Mouse (Mus musculus) myocyte (in vitro differentiated cells): ENCODE results near the gene Nmb. TPM values are rescaled to one million over a fixed set of nuclear protein-coding genes. Genes with fewer than 3 reads are reported as not detected.

ENCODE experiments used
- H3K27me3 ChIP-seq: one replicate; pipeline ENCODE4 v1.6.1; 2011; ENCODE audit not compliant: control insufficient read depth, insufficient read depth, insufficient read length
- H3K36me3 ChIP-seq: one replicate; pipeline ENCODE4 v1.6.1; 2011; ENCODE audit not compliant: control insufficient read depth, insufficient read depth
- H3K4me2 ChIP-seq: one replicate; pipeline ENCODE4 v1.6.1; 2011; ENCODE audit warnings: low read depth, control low read depth
- H3K4me3 ChIP-seq: one replicate; pipeline ENCODE4 v1.5.1; 2011; ENCODE audit warnings: mild to moderate bottlenecking, control low read depth, moderate library complexity
- H3K79me2 ChIP-seq: one replicate; pipeline ENCODE4 v1.6.1; 2011; ENCODE audit not compliant: control insufficient read depth, insufficient read depth
- H3ac ChIP-seq: one replicate; pipeline ENCODE4 v1.6.1; 2011; ENCODE audit not compliant: control insufficient read depth, insufficient read length
- CEBPB ChIP-seq: IDR thresholded peaks from 2 replicates; pipeline ENCODE4 v1.6.1; 2011; ENCODE audit warnings: mild to moderate bottlenecking, moderate library complexity; ENCODE audit not compliant: poor library complexity, insufficient read depth, severe bottlenecking
- E2F4 ChIP-seq: IDR thresholded peaks from one replicate; pipeline ENCODE4 v1.6.1; 2011; ENCODE audit warnings: mild to moderate bottlenecking, control low read depth, moderate library complexity; ENCODE audit not compliant: insufficient read depth
- MAX ChIP-seq: IDR thresholded peaks from one replicate; pipeline ENCODE4 v1.6.1; 2011; ENCODE audit warnings: low read depth, mild to moderate bottlenecking, control low read depth
- MYOD1 ChIP-seq, 3 experiments: IDR thresholded peaks; one replicate each; pipeline ENCODE4 v1.6.1; 2011; ENCODE audit warnings: control low read depth in 2 of 3, low read depth in 2 of 3, mild to moderate bottlenecking in 2 of 3, moderate library complexity in 1 of 3; ENCODE audit not compliant: insufficient read length in 2 of 3, control insufficient read depth in 1 of 3
- MYOG ChIP-seq, 3 experiments: IDR thresholded peaks; one replicate each; pipeline ENCODE4 v1.6.1; 2011; ENCODE audit warnings: control low read depth in 2 of 3, low read depth in 2 of 3, mild to moderate bottlenecking in 2 of 3; ENCODE audit not compliant: insufficient read length in 2 of 3, control insufficient read depth in 1 of 3, insufficient read depth in 1 of 3
- POLR2A ChIP-seq: IDR thresholded peaks from one replicate; pipeline ENCODE4 v1.6.1; 2011; ENCODE audit warnings: low read depth, mild to moderate bottlenecking, control low read depth, moderate library complexity; ENCODE audit not compliant: insufficient read length
- POLR2AphosphoS2 ChIP-seq: IDR thresholded peaks from one replicate; pipeline ENCODE4 v1.6.1; 2011; ENCODE audit warnings: low read depth, control low read depth; ENCODE audit not compliant: insufficient read length
- REST ChIP-seq: IDR thresholded peaks from one replicate; pipeline ENCODE4 v1.6.1; 2011; ENCODE audit warnings: mild to moderate bottlenecking, control low read depth, moderate library complexity; ENCODE audit not compliant: insufficient read depth, insufficient read length
- SRF ChIP-seq: IDR thresholded peaks from one replicate; pipeline ENCODE4 v1.6.1; 2011; ENCODE audit warnings: low read depth; ENCODE audit not compliant: control insufficient read depth, insufficient read length
- TCF12 ChIP-seq: IDR thresholded peaks from one replicate; pipeline ENCODE4 v1.6.1; 2011; ENCODE audit warnings: mild to moderate bottlenecking, control low read depth; ENCODE audit not compliant: poor library complexity, insufficient read depth, severe bottlenecking
- TCF3 ChIP-seq: IDR thresholded peaks from one replicate; pipeline ENCODE4 v1.6.1; 2011; ENCODE audit warnings: low read depth, control low read depth; ENCODE audit not compliant: insufficient read length
- USF1 ChIP-seq: IDR thresholded peaks from one replicate; pipeline ENCODE4 v1.6.1; 2011; ENCODE audit warnings: low read depth, mild to moderate bottlenecking, control low read depth, moderate library complexity
- polyA plus RNA-seq: library from polyadenylated mRNA; unstranded; fragments of >200 nt; fragmentation: generic; extraction: Trizol; gene quantifications from one replicate; pipeline ENCODE4 v1.2.1, GENCODE M21; 2012; ENCODE audit warnings: missing spikeins

Gene Nmb
- polyA plus RNA-seq, 1 experiment, result 0.98 TPM

GRCm38 (mm10) chr7:80882830-80883505 lies 21.9 kb downstream of the Nmb start:
- no peak overlapping the region for H3K4me3 ChIP-seq
- TF ChIP-seq REST, result no peak
- TF ChIP-seq MYOD1 (IDR thresholded peaks at IDR 0.05; ENCODE audit: control insufficient read depth in 1 of 3, insufficient read length in 2 of 3, low read depth in 2 of 3), result no peak
- no peak for TF ChIP-seq TCF3
- no peak for TF ChIP-seq CEBPB
- no peak for TF ChIP-seq POLR2AphosphoS2
- no peak for TF ChIP-seq MAX
- TF ChIP-seq E2F4, result no peak
- TF ChIP-seq POLR2A, result no peak
- no peak for TF ChIP-seq USF1
- no peak for TF ChIP-seq TCF12
- no peak for TF ChIP-seq MYOG (IDR thresholded peaks at IDR 0.05; ENCODE audit: control insufficient read depth in 1 of 3, insufficient read depth in 1 of 3, insufficient read length in 2 of 3, low read depth in 2 of 3)
- TF ChIP-seq SRF, result no peak
- H3K79me2 ChIP-seq, result no peaks in the 10 kb centered on the region
- no peaks in the 10 kb centered on the region for H3K27me3 ChIP-seq
- H3ac ChIP-seq, result no peak overlapping the region
- H3K4me2 ChIP-seq, result no peak overlapping the region
- H3K36me3 ChIP-seq, result no peaks in the 10 kb centered on the region

- TF ChIP-seq POLR2AphosphoS2 (no peak), POLR2A (no peak), REST (no peak), MAX (no peak), TCF12 (no peak), USF1 (no peak), E2F4 (no peak)
- Histone ChIP-seq H3K36me3 (peaks cover 16% of the 10 kb centered on the region), H3ac (no peak overlapping the region), H3K79me2 (no peaks in the 10 kb centered on the region), H3K27me3 (no peaks in the 10 kb centered on the region), H3K4me2 (no peak overlapping the region), H3K4me3 (no peak overlapping the region)
Measured at GRCm38 (mm10) chr7:80875727-80876126, 29.1 kb downstream of the Nmb start.

GRCm38 (mm10) chr7:80873631-80874030 lies 31.2 kb downstream of the Nmb start:
- Histone ChIP-seq H3K4me2 (no peak overlapping the region), H3ac (no peak overlapping the region), H3K27me3 (no peaks in the 10 kb centered on the region), H3K79me2 (no peaks in the 10 kb centered on the region), H3K4me3 (no peak overlapping the region), H3K36me3 (peaks cover 27% of the 10 kb centered on the region)
- TF ChIP-seq MYOG (IDR thresholded peaks at IDR 0.05; ENCODE audit: control insufficient read depth in 1 of 3, insufficient read depth in 1 of 3, insufficient read length in 2 of 3, low read depth in 2 of 3) (no peak), SRF (no peak), USF1 (no peak), TCF3 (no peak), POLR2AphosphoS2 (no peak)

- H3K4me3 ChIP-seq, result no peak overlapping the region
- peaks cover 29% of the 10 kb centered on the region for H3K36me3 ChIP-seq
- TF ChIP-seq MYOD1 (IDR thresholded peaks at IDR 0.05; ENCODE audit: control insufficient read depth in 1 of 3, insufficient read length in 2 of 3, low read depth in 2 of 3) (no peak), SRF (no peak), USF1 (no peak), MYOG (IDR thresholded peaks at IDR 0.05; ENCODE audit: control insufficient read depth in 1 of 3, insufficient read depth in 1 of 3, insufficient read length in 2 of 3, low read depth in 2 of 3) (no peak), POLR2AphosphoS2 (no peak), CEBPB (no peak), MAX (no peak), TCF12 (no peak), POLR2A (no peak), TCF3 (no peak)
- no peaks in the 10 kb centered on the region for H3K27me3 ChIP-seq
- no peaks in the 10 kb centered on the region for H3K79me2 ChIP-seq
- H3ac ChIP-seq, result no peak overlapping the region
- no peak overlapping the region for H3K4me2 ChIP-seq
Measured at GRCm38 (mm10) chr7:80873038-80873437, 31.8 kb downstream of the Nmb start.

GRCm38 (mm10) chr7:80868686-80869085 lies 36.2 kb downstream of the Nmb start:
- H3K36me3 ChIP-seq, result peaks cover 20% of the 10 kb centered on the region
- TF ChIP-seq TCF12 (no peak), REST (no peak), MYOG (IDR thresholded peaks at IDR 0.05; ENCODE audit: control insufficient read depth in 1 of 3, insufficient read depth in 1 of 3, insufficient read length in 2 of 3, low read depth in 2 of 3) (no peak), USF1 (no peak), E2F4 (no peak), POLR2A (no peak), SRF (no peak)
- no peak overlapping the region for H3K4me2 ChIP-seq

More at GRCm38 (mm10) chr7:80868686-80869085, 36.2 kb downstream of the Nmb start:
- Histone ChIP-seq H3K4me3 (no peak overlapping the region), H3K79me2 (peaks cover 5% of the 10 kb centered on the region), H3K27me3 (no peaks in the 10 kb centered on the region), H3ac (no peak overlapping the region)
